Mouse (Mus musculus): ENCODE data around the gene Tmem138.
A peak's percentile ranks its signal among the peaks of the same experiment; 100 is the strongest.

Gene Tmem138

DNA sequence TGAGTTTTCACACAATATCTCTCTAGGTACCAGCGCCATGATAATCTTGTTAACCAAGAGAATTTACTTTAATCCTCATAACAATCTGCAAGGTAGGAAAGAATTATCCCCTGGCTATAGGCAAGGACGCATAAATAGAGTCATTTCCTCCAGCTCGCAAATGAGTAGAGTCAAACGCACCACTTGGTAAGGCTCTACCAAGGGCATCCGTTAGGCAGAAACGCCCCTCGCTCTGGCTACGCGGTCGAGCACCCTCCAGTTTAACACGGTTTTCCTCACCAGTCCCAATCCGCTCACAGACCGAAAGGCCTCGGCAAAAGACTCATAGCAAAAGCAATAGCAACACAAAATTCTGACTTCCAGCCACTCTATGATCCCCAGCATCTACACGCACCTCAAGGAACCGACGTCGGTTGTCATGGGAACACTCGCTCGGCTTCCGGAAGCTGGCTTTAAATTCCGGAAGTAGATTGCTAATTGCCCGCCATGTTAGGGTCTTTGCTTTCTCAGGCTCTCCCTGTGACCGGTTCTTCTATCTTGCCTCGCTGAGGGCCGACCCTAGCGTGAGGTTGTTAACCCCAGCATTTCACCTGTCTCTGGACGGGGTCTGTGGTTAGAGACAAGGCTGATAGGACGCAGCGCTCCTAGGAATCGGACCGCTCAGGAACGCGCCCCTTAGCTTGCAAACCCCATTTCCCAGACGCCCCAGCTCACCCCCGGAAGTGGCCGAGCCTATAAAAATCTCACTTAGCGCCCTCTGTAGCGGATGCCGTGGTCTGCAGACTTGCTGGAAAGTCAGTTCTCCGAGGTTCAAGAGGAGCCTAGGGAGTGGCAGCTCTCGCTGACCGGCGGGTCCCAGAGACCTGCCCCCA, at the start of gene Tmem138, which contains the start of gene Cyb561a3:
Tmem138 (minus strand) TSS at position 673 of the 872 bp plus-strand sequence.
Cyb561a3 (plus strand) TSS at position 483 of the 872 bp plus-strand sequence.
- DNase-seq, result peak; percentile 93 to 94

DNA sequence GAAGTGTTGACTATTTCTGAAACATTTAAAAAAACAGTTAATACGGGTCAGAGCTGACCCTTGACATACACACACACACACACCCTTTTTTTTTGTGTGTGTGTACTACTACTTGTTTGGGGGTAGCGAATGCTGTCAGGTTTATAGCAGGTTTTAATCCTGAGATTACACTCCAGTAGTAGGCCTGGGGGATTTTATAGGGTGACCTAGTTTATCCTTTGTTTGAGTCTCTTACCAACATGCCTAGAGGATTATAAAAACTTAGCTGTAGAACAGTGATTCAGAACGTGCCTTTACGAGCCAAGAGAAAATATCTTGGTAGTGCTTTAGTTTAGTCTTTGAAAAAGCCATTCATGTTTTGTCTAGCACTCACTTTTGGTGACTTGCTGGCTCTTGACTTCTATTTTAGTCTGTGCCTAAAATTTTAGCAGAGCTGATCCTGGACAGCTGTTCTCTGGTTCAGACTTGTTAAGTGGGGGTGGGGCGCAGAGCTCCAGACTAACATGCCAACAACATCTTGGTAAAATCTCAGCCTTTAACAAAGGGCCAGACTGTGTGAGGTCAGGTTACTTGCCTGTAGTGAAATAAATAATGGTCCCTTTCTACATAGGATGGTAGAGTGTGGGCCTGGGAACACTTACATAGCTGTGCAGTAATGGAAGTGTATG, 31.5 kb upstream of the Tmem138 start:
- DNase-seq, result no peak

DNA sequence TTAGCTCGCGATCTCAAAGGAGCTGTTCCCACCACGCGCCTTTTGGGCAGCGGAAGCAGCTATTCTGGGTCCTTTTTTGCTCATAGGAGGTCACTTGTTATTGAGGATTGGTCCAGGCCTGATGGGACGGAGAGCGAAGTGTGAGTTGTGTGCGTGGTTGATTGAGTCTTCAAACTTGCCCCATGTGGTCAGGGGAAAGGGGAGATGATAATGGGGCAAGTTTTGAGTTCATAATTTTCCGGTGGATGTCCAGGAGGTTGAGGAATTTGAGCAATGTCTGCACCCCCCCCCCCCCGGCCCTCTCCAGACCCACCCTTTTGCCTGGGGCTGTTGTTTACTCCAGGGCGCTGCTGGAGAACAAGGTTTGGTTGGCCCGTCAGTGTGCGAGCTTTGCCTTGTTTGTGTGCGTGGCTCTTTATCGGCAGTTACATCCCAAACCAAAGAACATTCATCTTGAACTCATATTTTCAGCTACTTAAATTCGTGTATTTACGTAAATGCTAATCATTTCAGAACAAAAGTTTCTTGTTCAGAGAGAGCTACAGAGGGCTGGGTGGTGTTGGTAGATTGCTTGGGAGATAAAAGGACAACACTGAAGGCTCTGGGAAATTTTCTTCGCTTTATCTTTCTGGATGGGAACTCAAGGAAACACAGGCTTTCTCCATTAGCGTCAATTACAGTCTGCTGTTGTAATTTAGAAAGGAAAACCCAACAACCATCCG, 28.9 kb upstream of the Tmem138 start:
- no peak for DNase-seq

DNA sequence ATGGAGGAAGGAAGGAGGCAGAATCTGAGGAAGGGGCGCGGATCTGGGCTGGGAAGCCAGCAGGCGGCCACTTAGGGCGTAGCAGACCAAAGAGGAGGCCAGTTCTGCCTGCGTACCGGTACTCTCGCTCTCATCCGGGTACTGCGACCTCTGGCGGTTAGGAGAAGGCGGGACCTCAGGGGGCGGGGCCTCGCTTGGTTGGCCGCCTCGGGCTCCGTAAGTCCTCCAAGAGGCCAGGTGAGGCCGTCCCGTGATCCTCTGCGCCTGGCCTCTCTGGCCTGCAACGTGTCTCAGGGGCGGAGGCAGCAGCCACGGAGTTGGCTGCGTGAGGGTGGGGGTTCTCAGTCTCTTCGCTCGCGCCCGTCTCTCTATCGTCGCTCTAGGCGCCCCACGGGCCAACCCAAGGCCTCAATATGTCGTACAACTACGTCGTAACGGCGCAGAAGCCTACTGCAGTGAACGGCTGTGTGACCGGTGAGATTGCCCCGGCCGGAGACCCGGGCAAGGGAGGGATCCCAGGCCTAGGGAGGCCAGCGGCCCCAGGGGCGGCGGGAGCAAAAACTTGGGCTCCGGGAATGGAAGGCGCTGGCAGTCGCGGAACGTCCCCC, 28.2 kb upstream of the Tmem138 start, which contains the start of the genes Ddb1 and Tkfc:
Ddb1 (plus strand) TSS at position 35 of the 608 bp plus-strand sequence.
Tkfc (minus strand) TSS at position 362 of the 608 bp plus-strand sequence.
- DNase-seq, result peak; percentile 98 to 99

DNA sequence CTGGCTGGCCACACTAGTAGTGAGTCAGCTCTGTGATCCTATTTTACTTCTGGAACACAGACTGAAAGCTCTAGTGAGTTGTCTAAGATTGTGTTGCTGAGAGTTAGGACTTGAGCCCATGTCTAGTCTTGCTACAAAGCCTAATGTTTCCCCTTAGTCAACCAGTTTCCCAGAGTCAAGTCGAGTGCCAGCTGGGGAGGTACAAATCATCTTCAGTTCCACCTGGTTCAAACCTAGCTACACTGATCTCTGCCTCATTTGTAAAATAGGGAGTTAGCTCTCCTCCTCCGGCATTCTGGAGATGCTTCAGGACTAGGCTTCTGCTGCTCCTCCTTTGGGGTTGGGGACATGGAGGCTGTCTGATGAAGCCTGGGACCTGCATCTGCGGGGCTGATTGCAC, 27.4 kb upstream of the Tmem138 start:
- no peak for DNase-seq

DNA sequence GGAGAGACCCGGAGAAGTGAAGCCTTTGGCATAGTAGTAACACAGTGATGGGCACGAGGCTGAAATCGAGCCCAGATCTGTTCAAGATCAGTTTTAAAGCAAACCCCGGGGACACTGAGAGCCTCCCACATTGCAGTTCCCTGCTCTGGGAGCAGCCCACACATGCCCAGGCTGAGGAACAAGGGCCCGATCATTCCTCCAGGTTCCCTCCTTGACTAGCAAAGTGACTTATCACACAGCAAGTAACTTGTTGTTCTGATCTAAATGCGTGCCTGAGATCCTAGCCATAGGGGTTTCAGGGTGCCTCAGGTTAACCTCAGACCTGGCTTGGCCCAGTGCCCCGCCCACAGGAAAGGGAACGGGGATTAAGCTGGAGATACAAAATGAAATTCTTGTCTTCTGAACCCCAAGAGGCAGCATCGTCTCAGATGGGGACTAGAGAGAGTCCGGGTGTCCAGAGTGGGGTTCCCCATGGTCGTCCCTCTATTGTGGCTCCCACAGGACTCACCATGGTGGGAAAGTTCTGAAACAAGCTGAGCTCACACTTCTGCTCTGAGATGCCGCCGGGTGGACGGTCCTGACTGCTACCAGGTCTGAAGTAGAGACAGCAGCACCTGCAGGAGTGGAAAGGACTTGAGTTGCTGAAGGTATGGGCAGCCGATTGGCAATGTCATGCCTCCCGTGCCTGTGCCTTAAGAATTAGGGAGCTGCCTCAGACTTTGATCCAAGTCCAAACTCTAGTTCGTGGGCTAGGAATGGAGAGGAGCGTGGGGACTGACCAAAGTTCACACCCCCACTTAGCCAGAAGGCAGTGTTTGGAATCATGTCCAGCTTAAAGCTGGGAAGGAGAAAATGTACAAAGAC, 26.7 kb upstream of the Tmem138 start:
- DNase-seq, result peak; percentile 84 to 86

DNA sequence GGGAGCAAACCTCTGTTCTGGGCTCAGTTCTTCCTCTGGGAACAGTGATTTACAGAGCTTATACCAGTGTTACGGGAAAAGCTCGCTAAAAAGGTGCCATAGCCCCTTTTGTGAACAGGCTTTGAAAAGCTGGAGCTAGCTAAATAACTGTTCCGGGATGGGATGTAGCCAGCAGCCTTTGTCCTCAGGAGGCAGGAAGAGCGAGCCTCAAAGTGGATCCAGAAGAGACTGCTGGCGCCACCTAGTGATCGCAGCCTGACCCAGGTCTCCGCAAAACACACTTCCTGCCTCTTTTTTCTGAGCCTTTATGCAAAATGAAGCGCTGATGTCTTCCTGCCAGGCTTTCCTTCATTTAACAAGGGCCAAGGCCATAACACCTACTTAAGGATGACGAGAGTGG, 25.6 kb upstream of the Tmem138 start:
- DNase-seq, result peak; percentile 86 to 92

DNA sequence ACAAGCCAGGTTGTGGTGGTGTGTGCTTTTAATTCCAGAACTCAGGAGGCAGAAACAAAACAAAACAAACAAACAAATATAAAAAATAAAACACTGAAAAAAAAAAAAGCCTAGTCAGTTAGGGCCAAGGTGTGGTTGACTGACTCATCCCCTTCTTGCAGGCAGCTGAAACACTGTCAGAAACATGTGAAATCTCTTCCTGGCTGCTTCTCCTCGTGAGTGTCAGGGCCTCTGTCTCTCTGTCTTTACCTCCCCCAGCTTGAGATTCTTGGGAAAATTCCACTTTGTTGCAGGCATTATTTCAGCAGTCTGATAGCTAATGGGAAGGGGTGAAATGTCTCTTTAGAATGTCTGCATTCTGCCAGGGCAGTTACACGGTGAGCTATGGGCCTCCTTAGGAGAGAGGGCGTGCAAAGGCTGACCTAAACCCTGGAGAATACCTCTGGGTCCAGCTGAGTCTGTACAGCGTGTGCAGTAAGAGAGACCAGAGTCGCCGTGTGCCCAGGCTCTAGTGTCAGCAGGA, 25.1 kb upstream of the Tmem138 start:
- no peak for DNase-seq

DNA sequence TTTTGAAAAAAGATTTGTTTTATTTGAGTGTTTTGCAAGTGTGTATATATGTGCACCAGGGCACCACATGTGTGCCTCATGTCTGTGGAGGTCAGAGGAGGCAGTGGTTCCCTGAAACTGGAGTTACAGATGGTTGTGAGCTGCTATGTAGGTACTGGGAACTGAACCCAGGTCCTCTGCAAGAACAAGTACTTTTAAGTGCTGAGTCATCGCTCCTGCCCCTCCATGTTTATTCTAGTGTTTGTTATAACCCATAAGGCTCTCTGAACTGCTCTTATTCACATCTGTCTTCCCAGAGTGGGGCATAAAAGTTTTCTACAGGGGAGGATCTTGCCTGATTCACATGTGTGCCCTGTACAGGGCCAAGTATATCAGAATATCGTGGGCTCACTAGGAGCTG, 22.5 kb upstream of the Tmem138 start:
- no peak for DNase-seq

DNA sequence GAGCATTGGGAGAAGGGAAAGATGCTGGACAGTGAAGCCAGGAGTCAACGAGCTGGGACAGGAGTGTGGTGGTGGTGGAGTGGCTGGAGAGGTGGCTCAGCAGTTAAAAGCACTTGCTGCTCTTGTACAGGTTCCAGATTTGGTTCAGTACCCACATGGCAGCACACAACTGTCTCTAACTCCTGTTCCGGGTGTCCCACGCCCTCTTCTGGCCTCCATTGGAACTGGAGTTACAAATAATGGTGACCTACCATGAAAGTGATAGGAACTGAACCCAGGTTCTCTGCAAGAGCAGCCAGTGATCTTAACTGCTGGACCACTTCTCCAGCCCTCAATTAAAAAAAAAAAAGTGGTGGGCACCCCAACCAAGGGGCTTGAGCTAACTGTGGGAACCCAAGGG, 21.0 kb upstream of the Tmem138 start:
- DNase-seq, result peak in 1 of 2 experiments; percentile 38

DNA sequence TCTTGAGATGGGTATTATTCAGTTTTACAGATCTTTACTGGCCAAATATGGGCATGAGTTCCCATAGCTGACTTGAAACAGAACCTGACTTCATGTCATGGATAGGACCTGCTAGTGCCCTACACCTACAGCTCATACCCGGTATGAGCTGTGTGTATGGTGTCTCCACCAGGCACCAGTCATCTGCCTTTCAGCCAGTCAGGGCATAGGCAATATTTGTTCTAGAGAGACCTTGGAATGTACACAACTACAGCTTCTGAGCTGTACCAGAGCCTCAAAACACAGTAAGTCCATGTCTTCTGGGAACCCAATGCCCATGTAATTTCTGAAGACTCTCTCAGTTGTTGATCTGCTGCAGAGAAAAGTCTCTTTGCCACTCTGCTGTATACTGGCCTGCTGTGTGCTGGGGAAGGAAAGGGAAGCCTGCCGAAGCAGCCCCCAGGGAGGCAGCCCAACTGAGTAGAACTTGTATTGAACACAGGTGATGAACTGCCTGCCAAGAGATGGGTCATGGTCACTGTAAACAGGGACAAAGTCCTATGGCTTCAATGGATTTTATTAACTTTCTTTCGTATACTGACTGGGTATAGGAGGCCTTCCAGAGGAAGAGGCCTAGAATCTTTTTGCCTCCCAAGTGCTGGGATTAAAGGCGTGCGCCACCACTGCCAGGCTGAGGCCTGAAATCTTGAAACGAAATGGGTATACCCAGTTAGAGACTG, 14.7 kb upstream of the Tmem138 start:
- no peak for DNase-seq

DNA sequence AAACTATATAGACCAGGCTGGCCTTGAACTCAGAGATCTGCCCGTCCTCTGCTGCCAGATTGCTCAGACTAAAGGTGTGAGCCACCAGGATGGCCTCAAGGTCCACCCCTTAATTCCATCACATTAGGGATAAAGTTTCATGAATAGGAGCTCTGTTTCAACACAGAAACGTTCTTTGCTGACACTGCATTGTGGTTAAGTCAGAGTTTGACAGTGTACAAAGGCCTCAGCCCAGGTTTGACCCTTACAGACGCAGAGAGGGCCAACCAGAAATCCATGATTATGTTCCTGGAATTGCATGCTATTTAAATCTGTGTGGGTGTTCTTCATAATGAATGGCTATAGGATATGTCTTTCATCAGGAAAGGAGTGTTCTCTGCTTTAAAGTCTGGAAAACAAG, 13.1 kb upstream of the Tmem138 start:
- DNase-seq, result no peak

DNA sequence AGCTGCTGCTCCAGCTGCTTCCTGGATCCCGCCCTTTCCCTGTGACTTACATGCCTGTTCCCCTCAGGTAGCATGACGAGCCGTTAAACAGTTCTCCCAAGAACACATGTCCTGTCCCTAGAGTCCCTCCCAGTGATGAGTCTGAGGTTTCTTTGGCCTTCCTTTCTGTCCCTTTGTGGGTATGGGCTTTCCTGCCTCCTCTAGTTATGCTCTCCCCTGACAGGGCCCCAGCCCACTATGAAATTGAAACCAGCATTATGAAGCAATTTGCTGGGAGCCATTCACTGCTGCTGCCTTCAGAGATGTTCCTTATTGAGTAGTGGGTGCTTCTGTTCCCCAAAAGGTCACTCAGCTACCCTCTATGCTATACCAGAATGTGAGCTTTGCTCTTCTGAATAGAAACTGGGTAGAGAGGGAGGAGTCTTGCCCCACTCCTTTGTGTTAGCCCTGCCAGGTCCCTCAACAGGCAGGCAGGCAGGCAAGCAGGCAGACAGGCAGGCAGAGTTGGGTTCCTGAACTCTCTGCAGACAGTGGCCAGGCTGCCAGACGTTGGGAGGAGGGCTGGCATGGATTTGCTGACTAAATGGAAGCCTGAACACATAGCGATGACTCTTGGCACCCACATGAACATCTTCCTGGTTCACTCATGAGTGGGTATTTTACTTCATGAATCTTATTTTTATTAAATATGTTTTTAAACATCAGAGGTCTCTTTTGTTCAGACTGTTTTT, 12.1 kb upstream of the Tmem138 start:
- DNase-seq, result no peak

DNA sequence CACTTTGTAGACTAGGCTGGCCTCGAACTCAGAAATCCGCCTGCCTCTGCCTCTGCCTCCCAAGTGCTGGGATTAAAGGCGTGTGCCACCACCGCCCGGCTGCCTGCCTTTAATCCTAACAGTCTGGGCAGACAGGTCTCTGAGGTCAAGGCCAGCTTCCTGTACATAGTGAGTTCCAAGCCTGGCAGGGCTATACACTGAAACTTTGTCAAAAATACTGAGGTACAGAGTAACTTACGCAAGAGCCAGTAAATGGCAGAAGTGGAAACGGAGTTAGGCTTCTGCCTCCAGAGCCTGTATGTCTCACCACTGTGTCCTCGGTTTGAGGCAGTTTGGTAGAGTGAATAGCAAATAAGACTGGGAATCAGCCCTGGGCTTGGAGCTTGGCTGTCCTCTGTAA, 10.1 kb upstream of the Tmem138 start:
- no peak for DNase-seq

DNA sequence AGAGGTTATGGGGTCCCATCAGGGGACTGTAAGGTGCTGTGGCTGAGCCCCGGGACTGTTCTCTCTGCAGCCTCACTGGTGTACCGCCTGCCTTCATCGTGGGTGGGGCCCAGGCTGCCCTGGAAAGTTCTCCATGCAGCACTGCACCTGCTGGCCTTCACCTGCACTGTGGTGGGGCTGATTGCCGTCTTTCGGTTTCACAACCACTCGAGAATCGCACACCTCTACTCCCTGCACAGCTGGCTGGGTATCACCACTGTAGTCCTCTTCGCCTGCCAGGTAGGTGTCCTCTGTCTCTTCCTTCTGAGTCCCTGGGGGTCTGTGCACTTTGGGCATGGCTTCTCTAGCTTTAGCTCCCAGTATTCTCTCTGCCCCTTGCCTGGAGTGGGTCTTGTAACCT, 8.0 kb upstream of the Tmem138 start:
- DNase-seq, result no peak

DNA sequence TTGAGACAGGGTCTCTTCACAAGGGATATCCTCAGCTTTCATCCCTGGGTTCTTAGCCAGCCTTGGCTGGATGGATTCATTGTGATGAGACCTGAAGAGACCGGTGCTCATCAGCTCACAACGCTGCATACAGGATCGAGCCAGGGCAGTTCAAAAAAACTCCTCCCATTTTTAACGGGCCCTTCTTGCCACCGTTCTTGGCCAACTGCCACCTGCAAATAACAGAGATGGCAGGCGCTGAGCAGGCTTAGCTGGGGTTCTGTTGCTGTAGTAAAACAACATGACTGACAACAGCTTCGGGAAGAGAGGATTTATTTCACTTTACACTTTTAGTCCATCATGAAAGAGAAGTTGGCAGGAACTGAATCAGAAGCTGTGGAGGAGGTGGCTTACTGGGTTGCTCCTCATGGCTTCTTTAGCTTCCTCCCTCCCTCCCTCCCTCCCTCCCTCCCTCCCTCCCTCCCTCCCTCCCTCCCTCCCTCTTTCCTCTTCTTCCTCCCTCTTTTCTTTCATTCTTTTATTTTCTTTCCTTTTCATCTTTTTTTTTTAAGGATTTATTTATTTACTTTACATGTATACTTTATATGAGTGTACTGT, 6.5 kb upstream of the Tmem138 start:
- no peak for DNase-seq

DNA sequence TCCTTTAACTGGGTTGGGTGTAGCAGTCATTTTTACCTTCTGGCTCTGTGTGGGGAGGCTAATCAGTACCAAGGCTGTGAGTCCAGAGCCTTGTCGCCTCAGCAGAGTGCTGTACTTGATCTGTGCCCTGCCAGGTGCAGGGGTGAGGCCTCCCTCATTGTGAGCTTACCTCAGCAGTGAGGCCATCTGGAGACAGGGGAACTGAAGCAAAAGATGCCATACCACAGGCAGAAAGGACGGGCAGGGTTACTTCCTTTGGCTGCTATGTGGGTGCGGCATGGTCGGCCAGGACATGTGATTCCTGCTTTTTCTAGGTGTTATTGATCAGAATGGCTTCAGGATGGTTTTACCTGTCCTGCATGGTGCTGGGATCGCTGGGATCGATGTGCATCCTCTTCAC, 4.8 kb upstream of the Tmem138 start:
- no peak for DNase-seq

DNA sequence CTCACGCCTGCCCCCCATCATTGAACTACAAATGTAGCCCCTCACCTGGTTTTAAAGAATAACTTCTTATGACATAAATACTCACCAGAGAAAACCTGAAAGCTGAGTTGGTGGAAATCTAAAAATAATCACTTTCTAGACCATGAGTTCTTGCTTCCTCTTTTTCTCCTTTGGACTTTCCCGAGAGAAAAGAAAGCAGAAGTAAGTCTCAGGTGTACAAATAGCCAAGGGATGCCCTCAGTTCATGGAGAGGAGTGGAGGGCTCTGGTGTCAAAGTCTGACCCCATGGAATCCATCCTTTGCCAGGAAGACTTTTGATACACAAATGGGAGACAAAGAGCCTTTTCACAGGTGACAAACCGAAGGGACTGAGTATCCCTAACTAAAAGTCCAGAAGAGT, 3.6 kb upstream of the Tmem138 start:
- DNase-seq, result no peak

DNA sequence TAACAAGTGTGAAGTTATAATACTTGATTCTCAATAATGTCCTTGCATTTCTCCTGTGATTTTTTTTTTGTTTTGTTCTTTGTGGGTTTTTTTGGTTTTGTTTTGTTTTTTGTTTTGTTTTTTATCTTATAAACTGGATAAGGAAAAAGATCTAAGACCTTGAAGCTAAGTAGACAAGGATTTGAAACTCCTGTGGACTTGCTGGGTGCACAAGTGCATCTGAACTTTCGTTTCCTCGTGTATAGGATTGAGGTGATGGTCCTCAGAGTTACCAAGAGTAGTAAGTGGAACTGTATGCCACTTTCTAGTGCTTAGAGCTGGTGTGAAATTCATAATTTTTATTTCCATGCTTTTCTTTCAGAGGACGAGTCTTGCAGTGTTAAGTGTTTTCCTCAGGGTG, 2.9 kb upstream of the Tmem138 start:
- no peak for DNase-seq

DNA sequence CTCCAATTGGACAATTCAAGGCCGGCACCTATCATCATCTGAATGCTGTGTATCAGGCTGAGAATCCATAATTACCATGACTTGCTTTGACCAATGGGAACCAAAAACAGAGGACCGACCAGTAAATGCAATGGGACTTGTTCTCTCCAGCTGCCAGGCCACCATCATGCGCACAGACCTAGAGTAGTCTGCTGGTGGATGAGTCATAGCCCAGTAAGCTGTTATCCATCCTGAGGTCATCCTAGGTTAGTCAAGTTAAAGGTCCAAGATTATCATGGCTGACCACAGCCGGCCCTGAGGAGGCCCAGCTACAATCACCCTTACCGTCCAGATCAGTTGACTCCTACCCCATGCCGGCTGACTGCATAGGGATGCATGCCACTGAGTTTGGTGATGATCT, 7.5 kb downstream of the Tmem138 start:
- no peak for DNase-seq

All from kidney, adult 8-10 months (tissue).